10 mouse cellular contexts compared by ENCODE assay signal in the genomic region with DNA sequence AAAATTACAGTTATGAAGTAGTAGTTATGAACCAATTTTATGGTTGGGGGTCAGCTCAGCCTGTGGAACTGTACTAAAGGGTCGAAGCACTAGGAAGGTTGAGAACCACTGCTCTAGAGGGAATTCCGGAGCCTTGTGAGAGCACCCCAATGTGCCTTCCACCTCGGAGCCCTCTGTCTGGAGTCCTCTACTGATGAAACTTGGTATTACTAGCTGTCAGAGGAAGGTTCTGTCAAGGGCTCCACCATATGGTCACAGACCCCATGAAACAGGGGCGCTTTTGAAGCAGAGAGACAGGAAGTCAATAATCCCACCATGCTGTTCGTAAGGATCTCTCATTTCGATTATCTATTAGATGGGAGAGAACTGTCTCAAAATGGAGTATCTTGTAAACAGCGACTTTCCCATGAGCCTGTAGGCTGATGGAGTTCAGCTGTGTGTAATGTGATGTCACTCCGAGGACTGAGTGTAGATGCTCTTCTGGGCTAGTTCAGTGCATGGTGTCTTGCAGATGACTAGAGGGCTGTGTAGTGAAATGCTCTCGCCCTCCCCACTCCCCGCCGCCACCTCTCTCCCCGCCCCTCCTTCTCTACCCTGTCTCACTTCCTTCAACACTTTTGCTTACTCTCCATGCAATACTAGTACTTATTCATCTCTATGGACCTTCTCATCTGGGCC.
DNase-seq lines count a peak whose midpoint lies in the region; ATAC-seq and TF ChIP-seq lines count a peak whose summit lies in the region.
"Had no signal": no experiment of that assay in that cellular context is flagged by ENCODE, and none has a peak within 500 bp of the region (broad histone marks: within the 10 kb centered on the region; RNA-seq: fewer than 3 reads in every experiment).

No protein-coding gene starts in this region.

- DNase-seq in frontal cortex, postnatal 25 days (ENCODE audit: low spot score in 2 of 2), result no peak
- DNase-seq in lung, embryonic 14.5 days, result peak; percentile 38
- DNase-seq in lung, postnatal 25 days (ENCODE audit: low spot score), result no peak
- peak; percentile 19 for DNase-seq in brain, adult 2 months (ENCODE audit: low read depth, low spot score)
- peak; percentile 11 for DNase-seq in retina, postnatal 1 day
- DNase-seq in gastrocnemius, postnatal 4 days (ENCODE audit: low spot score in 2 of 2), result no peak
- no peak for DNase-seq in layer of hippocampus, postnatal 14 days (ENCODE audit: low spot score in 2 of 2)

- H3K27ac ChIP-seq in lung, embryonic 14.5 days (ENCODE audit: low read depth), result no peak overlapping the region
- H3K27ac ChIP-seq: liver, embryonic 15.5 days had no signal

- H3K4me2 ChIP-seq in lung, embryonic 14.5 days, result no peak overlapping the region
- H3K4me2 ChIP-seq: heart, embryonic 11.5 days; liver, embryonic 15.5 days had no signal

- no peaks in the 10 kb centered on the region for H3K9me3 ChIP-seq in lung, embryonic 14.5 days (ENCODE audit: low read depth, low read length)
- H3K9me3 ChIP-seq: liver, embryonic 15.5 days had no signal

- 0 out of 2 replicates have a peak, but pooled peaks have one; percentile 39 for ATAC-seq in frontal cortex, adult (ENCODE audit: low TSS enrichment)
- peak; percentile 70; the same call in 1 of the 2 replicates for ATAC-seq in lung, embryonic 14.5 days (ENCODE audit: insufficient read depth)

- H3K36me3 ChIP-seq in lung, embryonic 14.5 days (ENCODE audit: insufficient read depth), result no peaks in the 10 kb centered on the region
- H3K36me3 ChIP-seq: liver, embryonic 15.5 days had no signal

- no peaks in the 10 kb centered on the region for H3K27me3 ChIP-seq in lung, embryonic 14.5 days (ENCODE audit: insufficient read depth, low read length)
- H3K27me3 ChIP-seq: liver, embryonic 15.5 days had no signal

- no peak overlapping the region for H3K4me3 ChIP-seq in lung, embryonic 14.5 days (ENCODE audit: low read depth, low read length)
- H3K4me3 ChIP-seq: liver, embryonic 15.5 days had no signal

- H3K4me1 ChIP-seq in lung, embryonic 14.5 days (ENCODE audit: insufficient read depth), result no peaks in the 10 kb centered on the region
- H3K4me1 ChIP-seq: liver, embryonic 15.5 days had no signal

- peak; percentile 37 for TF ChIP-seq CTCF in lung, embryonic 14.5 days (IDR thresholded peaks at IDR 0.05; ENCODE audit: low read depth)

- H3K9ac ChIP-seq in lung, embryonic 14.5 days, result no peak overlapping the region
- H3K9ac ChIP-seq: liver, embryonic 15.5 days had no signal

- WGBS in lung, embryonic 14.5 days, result 69% methylated on average over 12 of the region's 12 CpGs

Comparison
In these comparisons a context has a peak if more than half of its experiments do, and no peak if none do; other contexts are left out.
1. DNase-seq: peak in lung, embryonic 14.5 days (single experiment), brain, adult 2 months (single experiment) and retina, postnatal 1 day (single experiment); none in frontal cortex, postnatal 25 days (0 of 2), lung, postnatal 25 days (single experiment), gastrocnemius, postnatal 4 days (0 of 2) and layer of hippocampus, postnatal 14 days (0 of 2).